Mouse (Mus musculus) embryonic fibroblast, embryonic 13.5 days (primary cell): ENCODE measurements around the gene Stk38l.

Experiments used
- CTCF ChIP-seq: IDR thresholded peaks from 2 replicates; pipeline ENCODE4 v1.5.1; 2011; ENCODE audit warnings: mild to moderate bottlenecking, control low read depth, low read length, moderate library complexity, borderline replicate concordance; ENCODE audit not compliant: insufficient read depth
- POLR2A ChIP-seq: IDR thresholded peaks from 2 replicates; pipeline ENCODE4 v1.6.1; 2011; ENCODE audit warnings: low read depth, mild to moderate bottlenecking, control low read depth, low read length, moderate library complexity

DNA sequence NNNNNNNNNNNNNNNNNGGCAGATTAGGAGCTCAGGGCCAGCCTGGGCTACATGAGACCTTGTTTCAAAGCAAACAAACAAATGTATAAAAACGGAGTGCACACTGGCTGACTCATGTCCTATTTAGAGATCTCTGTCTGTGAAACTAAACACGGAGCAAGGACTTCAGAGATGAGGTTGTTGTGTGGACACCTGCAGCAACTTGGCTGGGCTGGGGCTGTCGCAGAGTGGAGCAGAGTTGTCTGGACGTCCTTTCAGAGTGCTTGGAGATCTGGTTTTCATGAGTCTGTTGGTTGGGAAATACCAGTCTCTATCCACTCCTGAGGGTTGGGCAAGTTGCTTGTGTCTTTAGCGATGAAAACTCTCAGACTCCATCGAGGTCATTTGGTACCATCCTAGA, 85.2 kb downstream of the Stk38l start:
- TF ChIP-seq CTCF (no peak), POLR2A (no peak)
